Mouse (Mus musculus): ENCODE data around the gene Ccdc32.
"Not testable (repeated sequence)": the region's sequence is repeated elsewhere in the genome, so short reads cannot be mapped to it uniquely, and the experiment has no call there.

Gene Ccdc32

GRCm38 (mm10) chr2:119028941-119029551 lies at the start of gene Ccdc32:
Gene Ccdc32 (minus strand): TSS chr2:119029393.
- DNase-seq (ENCODE audit: low read depth in 1 of 2, low spot score in 2 of 2), result peak; percentile 74 to 85

DNA sequence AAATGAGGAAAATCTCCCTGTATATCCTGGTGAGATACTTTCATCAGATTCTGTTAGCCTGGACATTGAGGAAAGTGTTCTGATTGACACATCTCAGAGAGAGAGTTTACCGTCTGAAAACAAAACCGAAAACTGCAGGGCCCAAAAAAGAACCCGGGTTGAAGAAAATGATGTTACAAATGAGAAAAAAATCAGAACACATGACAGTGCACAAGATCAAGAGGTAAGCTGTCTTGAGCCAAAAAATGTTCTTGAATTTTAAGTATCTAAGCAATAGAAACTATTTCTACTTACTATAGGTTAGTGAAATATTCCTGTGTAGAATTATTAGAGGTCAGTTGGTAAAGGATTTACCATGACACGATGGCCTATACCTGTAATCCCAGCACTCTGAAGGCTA lies 43.2 kb upstream of the Ccdc32 start:
- no peak for DNase-seq (ENCODE audit: low read depth in 1 of 2, low spot score in 2 of 2)

- DNase-seq (ENCODE audit: low read depth in 1 of 2, low spot score in 2 of 2), result no peak
Measured at GRCm38 (mm10) chr2:119060139-119060538, 30.9 kb upstream of the Ccdc32 start.

- no peak for DNase-seq (ENCODE audit: low read depth in 1 of 2, low spot score in 2 of 2)
Measured at GRCm38 (mm10) chr2:119050132-119050650, 21.0 kb upstream of the Ccdc32 start.

DNA sequence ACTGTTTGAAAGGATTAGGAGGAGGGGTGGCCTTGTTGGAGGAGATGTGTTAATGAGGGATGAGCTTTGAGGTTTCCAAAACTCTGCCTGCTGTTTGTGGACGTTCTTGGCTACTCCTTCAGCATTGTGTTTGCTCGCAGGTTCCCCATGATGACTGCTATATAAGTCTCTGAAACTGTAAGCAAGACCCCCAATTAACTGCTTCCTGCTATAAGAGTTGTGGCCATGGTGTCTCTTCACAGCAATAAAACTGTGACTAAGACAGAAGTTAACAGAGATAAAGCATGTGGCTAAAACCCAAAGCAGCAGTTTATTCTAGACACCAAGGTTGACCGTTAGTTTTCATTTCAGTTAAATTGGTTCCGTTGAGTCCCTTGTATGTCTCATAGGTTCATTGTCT lies 18.7 kb upstream of the Ccdc32 start:
- DNase-seq (ENCODE audit: low read depth in 1 of 2, low spot score in 2 of 2), result no peak

GRCm38 (mm10) chr2:119046649-119047611 lies 17.7 kb upstream of the Ccdc32 start, which contains the start of gene Knl1:
Gene Knl1 (plus strand): TSS chr2:119047119.
- peak; percentile 95 to 99 for DNase-seq (ENCODE audit: low read depth in 1 of 2, low spot score in 2 of 2)

DNA sequence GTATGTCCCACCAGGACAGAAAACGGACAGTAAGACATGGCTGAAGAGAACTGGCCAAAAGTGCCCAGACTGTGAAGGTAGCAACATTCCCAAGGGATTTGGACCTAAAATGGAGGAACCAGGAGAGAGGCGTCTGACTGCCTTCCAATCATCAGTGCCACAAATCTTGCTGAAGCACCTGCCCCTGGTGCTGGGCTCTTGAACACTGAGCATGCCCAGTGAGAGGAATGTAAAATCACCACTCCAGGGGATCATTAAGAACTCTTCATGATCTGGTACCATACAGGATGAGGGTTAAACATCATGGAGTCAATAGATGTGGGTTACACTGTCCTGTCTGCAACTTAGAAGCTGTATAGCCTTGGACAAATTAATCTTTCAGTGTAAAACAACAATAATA lies 16.0 kb upstream of the Ccdc32 start:
- DNase-seq (ENCODE audit: low read depth in 1 of 2, low spot score in 2 of 2), result no peak

DNA sequence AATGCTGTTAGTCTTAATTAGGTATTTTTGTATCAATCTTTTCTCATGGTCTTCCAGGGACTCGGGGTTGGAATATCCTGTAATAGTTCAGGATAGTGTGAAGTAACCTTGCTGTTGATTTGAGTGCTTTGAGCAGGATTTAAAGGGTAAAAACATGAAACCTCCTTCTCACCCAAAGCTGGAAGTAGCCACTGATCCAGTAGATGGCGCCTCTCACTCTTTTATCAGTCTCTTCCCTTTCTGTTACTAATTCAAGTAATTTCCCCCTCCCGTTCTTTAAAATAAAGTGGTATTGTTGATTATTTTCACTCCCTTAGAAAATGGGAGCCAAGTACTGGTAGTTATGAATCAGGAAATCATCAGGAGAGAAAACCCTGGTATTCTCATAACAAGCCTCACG lies 11.7 kb upstream of the Ccdc32 start:
- DNase-seq (ENCODE audit: low read depth in 1 of 2, low spot score in 2 of 2), result no peak

DNA sequence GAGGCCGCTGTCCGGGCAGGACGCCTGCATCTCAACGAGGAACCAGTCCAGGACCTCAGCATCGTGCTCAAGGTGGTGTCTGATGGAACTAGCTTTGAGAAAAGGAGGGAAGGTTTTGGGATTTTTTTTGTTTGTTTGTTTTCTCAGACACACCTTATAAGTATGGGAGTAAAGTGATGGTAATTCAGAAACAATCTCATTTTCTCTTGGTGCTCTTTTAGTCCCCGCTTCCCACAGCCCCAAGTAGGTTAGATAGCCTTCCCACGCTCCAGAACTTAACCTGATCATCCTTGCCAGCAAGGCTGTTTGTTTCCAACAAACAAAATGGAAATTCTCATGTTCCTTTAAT lies 6.2 kb upstream of the Ccdc32 start:
- no peak for DNase-seq (ENCODE audit: low read depth in 1 of 2, low spot score in 2 of 2)

- peak; percentile 78 to 84 for DNase-seq (ENCODE audit: low read depth in 1 of 2, low spot score in 2 of 2)
Measured at GRCm38 (mm10) chr2:119034656-119035396, 5.6 kb upstream of the Ccdc32 start, which contains the start of gene Rpusd2. Gene Rpusd2 (plus strand): TSS chr2:119034790.

- no peak for DNase-seq (ENCODE audit: low read depth in 1 of 2, low spot score in 2 of 2)
Measured at GRCm38 (mm10) chr2:119032191-119032590, 3.0 kb upstream of the Ccdc32 start.

- no peak for DNase-seq (ENCODE audit: low read depth in 1 of 2, low spot score in 2 of 2)
Measured at GRCm38 (mm10) chr2:119026951-119027350, 2.2 kb downstream of the Ccdc32 start.

DNA sequence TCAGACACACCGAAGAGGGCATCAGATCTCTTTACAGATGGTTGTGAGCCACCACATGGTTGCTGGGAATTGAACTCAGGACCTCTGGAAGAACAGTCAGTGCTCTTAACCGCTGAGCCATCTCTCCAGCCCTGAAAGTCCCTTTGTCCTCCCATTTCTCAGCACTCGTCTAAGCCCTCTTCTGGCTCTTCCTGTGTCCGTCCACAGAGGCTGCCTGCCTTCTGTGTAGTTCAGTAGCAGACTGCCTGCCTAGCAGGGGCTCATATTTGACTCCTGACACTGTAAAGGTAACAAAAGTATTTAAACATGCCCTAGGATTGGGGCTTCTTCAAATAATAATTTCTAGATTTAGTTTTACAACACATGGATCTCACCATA lies 4.0 kb downstream of the Ccdc32 start:
- no peak for DNase-seq (ENCODE audit: low read depth in 1 of 2, low spot score in 2 of 2)

GRCm38 (mm10) chr2:119024536-119025238 lies 4.5 kb downstream of the Ccdc32 start:
- DNase-seq (ENCODE audit: low read depth in 1 of 2, low spot score in 2 of 2), result no peak

- no peak for DNase-seq (ENCODE audit: low read depth in 1 of 2, low spot score in 2 of 2)
Measured at GRCm38 (mm10) chr2:119023154-119023660, 6.0 kb downstream of the Ccdc32 start.

DNA sequence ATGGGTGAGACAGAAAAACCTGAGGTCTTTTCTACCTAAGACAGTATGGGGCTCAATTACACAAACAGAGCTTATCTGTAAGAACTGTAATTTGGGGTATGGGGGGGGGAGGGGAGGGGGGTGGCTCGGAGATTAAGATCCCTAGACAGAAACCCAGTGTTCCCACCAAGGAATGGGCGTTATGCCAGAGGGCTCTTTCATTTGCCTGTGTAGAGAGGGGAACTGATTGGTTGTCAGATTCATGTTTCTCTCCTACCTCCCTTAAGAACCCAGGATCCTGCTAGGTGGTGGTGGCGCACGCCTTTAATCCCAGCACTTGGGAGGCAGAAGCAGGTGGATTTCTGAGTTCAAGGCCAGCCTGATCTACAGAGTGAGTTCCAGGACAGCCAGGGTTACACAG lies 9.7 kb downstream of the Ccdc32 start:
- DNase-seq (ENCODE audit: low read depth in 1 of 2, low spot score in 2 of 2), result no peak

DNA sequence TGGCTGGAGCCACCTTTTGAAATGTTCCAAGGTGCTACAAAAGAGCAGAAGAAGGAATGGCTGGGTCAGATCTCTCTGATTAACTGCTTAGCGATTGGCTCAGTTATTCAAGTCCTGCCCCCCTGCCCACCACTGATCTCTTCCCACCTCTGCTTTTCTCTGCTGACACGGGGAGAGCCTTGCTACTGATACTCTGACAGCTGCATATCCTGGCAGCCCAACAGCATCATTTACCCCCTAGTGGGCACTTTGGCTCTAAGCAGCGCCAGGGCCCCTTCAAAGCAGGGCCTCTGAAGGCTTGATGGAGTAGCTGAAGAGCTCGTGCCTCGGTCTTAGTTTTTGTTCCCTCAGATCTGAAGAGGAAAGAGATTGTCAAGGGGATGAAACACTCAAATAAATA lies 10.1 kb downstream of the Ccdc32 start:
- DNase-seq (ENCODE audit: low read depth in 1 of 2, low spot score in 2 of 2), result no peak

- DNase-seq (ENCODE audit: low read depth in 1 of 2, low spot score in 2 of 2), result no peak
Measured at GRCm38 (mm10) chr2:119018391-119019122, 10.6 kb downstream of the Ccdc32 start.

GRCm38 (mm10) chr2:119017647-119018046 lies 11.5 kb downstream of the Ccdc32 start:
- no peak for DNase-seq (ENCODE audit: low read depth in 1 of 2, low spot score in 2 of 2)

DNA sequence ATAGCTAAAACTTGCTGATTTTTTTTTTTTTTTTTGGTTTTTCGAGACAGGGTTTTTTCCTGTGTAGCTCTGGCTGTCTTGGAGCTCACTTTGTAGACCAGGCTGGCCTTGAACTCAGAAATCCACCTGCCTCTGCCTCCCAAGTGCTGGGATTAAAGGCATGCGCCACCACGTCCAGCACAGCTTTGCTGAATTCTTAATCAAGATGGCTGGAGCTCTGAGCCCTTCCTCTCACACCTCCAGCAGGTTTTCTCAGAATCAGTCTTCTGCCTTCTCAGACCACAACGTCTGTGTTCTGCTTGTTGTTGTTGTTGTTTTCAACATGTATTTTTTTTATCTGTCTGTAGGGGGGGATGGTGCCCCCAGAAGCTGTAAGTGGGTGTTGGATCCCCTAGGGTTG lies 12.9 kb downstream of the Ccdc32 start:
- not testable (repeated sequence) for DNase-seq (ENCODE audit: low read depth in 1 of 2, low spot score in 2 of 2)
